ENCODE assay signal across 8 mouse cellular contexts in genomic region chr14:115040578-115041206, GRCm38 (mm10). TPM values are rescaled to one million over a fixed set of nuclear protein-coding genes. Genes with fewer than 3 reads are reported as not detected.
A peak's percentile ranks its signal among the peaks of the same experiment; 100 is the strongest.
DNase-seq lines count a peak whose midpoint lies in the region; ATAC-seq lines count a peak whose summit lies in the region.

No protein-coding gene starts in this region.

- H3K4me2 ChIP-seq in limb, embryonic 15.5 days, result peak overlapping the region; percentile 93

- under 1% methylated on average over 94 of the region's 94 CpGs for WGBS in embryonic facial prominence, embryonic 10.5 days
- under 1% methylated on average over 90 of the region's 94 CpGs for WGBS in limb, embryonic 15.5 days

- H3K9ac ChIP-seq in limb, embryonic 15.5 days, result peak overlapping the region; percentile 97

- no peaks in the 10 kb centered on the region for H3K9me3 ChIP-seq in embryonic facial prominence, embryonic 10.5 days
- H3K9me3 ChIP-seq in limb, embryonic 15.5 days, result no peaks in the 10 kb centered on the region

- peak; percentile 26 to 59 for DNase-seq in left cerebral cortex, adult 18-20 months (ENCODE audit: low spot score in 2 of 2)
- DNase-seq in left cerebral cortex, adult 11 months (ENCODE audit: low spot score), result no peak
- DNase-seq in embryonic facial prominence, embryonic 10.5 days (ENCODE audit: low spot score), result peak; percentile 95
- DNase-seq in heart, adult 11 months, result peak; percentile 99
- peak; percentile 91 for DNase-seq in kidney, adult 18-20 months
- DNase-seq in monocyte, adult 2 months (ENCODE audit: low read depth in 1 of 2, low spot score in 2 of 2), result peak; percentile 63 to 71
- peak; percentile 72 to 77 for DNase-seq in spleen, postnatal 14 days (ENCODE audit: low spot score in 2 of 2)

- 0 out of 2 replicates have a peak, but pooled peaks cover 7% of the 10 kb centered on the region for H3K27me3 ChIP-seq in embryonic facial prominence, embryonic 10.5 days (replicated peaks; ENCODE audit: low read depth, poor library complexity, severe bottlenecking)
- H3K27me3 ChIP-seq in limb, embryonic 15.5 days, result no peaks in the 10 kb centered on the region

- peaks cover 31% of the 10 kb centered on the region for H3K36me3 ChIP-seq in embryonic facial prominence, embryonic 10.5 days (replicated peaks)
- peaks cover 17% of the 10 kb centered on the region for H3K36me3 ChIP-seq in limb, embryonic 15.5 days

- peaks cover 44% of the 10 kb centered on the region for H3K4me1 ChIP-seq in embryonic facial prominence, embryonic 10.5 days
- peaks cover 16% of the 10 kb centered on the region for H3K4me1 ChIP-seq in limb, embryonic 15.5 days

- ATAC-seq in limb, embryonic 15.5 days (ENCODE audit: insufficient number of reproducible peaks, low FRiP score, low TSS enrichment, low read depth), result peak; percentile 86

- H3K27ac ChIP-seq in embryonic facial prominence, embryonic 10.5 days (replicated peaks), result peak overlapping the region; percentile 100
- H3K27ac ChIP-seq in limb, embryonic 15.5 days, result peak overlapping the region; percentile 94

- H3K4me3 ChIP-seq in embryonic facial prominence, embryonic 10.5 days, result peak overlapping the region; percentile 92
- H3K4me3 ChIP-seq in limb, embryonic 15.5 days, result peak overlapping the region; percentile 86

RNA-seq across cellular contexts. Expression of gene Gpc5, which starts 51.3 kb away (rescaled TPM):
- 10 to 100 TPM; 28.9 to 33.1 TPM for total RNA-seq in left cerebral cortex, adult 18-20 months (2021)
- polyA plus RNA-seq in embryonic facial prominence, embryonic 10.5 days (2016; fragmentation: Nextera tagmentation; extraction: Ambion mirVana), result 1.5 and 1.6 TPM in 2 replicates
- 1.1 and 1.5 TPM in 2 replicates for polyA plus RNA-seq in limb, embryonic 15.5 days (2015; fragmentation: Nextera tagmentation; extraction: Ambion mirVana)
